Mouse (Mus musculus): Measurements from ENCODE around the gene Pafah1b3. TPM values are rescaled to one million over a fixed set of nuclear protein-coding genes. Genes with fewer than 3 reads are reported as not detected.

Gene Pafah1b3
- polyA plus RNA-seq, 1 experiment, result 37.1 TPM

- no peak for TF ChIP-seq CTCF (IDR thresholded peaks at IDR 0.05; ENCODE audit: control insufficient read depth, insufficient read depth, insufficient replicate concordance, low read depth, low read length)
- TF ChIP-seq POLR2A (IDR thresholded peaks at IDR 0.05; ENCODE audit: control insufficient read depth, low read depth, low read length), result no peak
- H3K36me3 ChIP-seq (ENCODE audit: control insufficient read depth, insufficient read depth, low read length), result no peaks in the 10 kb centered on the region
- H3K27ac ChIP-seq (ENCODE audit: control insufficient read depth, insufficient read depth, low read depth, low read length), result no peak overlapping the region
- H3K27me3 ChIP-seq (ENCODE audit: control insufficient read depth, insufficient read depth, low read length), result no peaks in the 10 kb centered on the region
- peaks cover 14% of the 10 kb centered on the region for H3K4me1 ChIP-seq (ENCODE audit: control insufficient read depth, insufficient read depth, low read length)
- H3K4me3 ChIP-seq (ENCODE audit: control insufficient read depth, low read depth, low read length), result no peak overlapping the region
These were observed 33.6 kb downstream of the Pafah1b3 start for GRCm38 (mm10) chr7:25263968-25264870.

- Histone ChIP-seq H3K4me3 (ENCODE audit: control insufficient read depth, low read depth, low read length) (no peak overlapping the region), H3K27ac (ENCODE audit: control insufficient read depth, insufficient read depth, low read depth, low read length) (no peak overlapping the region), H3K27me3 (ENCODE audit: control insufficient read depth, insufficient read depth, low read length) (no peaks in the 10 kb centered on the region), H3K36me3 (ENCODE audit: control insufficient read depth, insufficient read depth, low read length) (no peaks in the 10 kb centered on the region), H3K4me1 (ENCODE audit: control insufficient read depth, insufficient read depth, low read length) (peaks cover 3% of the 10 kb centered on the region)
- TF ChIP-seq POLR2A (IDR thresholded peaks at IDR 0.05; ENCODE audit: control insufficient read depth, low read depth, low read length) (no peak), CTCF (IDR thresholded peaks at IDR 0.05; ENCODE audit: control insufficient read depth, insufficient read depth, insufficient replicate concordance, low read depth, low read length) (no peak)
These were observed 35.9 kb downstream of the Pafah1b3 start for GRCm38 (mm10) chr7:25261896-25262295.

- Histone ChIP-seq H3K27ac (ENCODE audit: control insufficient read depth, insufficient read depth, low read depth, low read length) (no peak overlapping the region; the same call in 1 of the 2 replicates), H3K36me3 (ENCODE audit: control insufficient read depth, insufficient read depth, low read length) (no peaks in the 10 kb centered on the region), H3K4me1 (ENCODE audit: control insufficient read depth, insufficient read depth, low read length) (peaks cover 23% of the 10 kb centered on the region), H3K4me3 (ENCODE audit: control insufficient read depth, low read depth, low read length) (peak overlapping the region; percentile 72), H3K27me3 (ENCODE audit: control insufficient read depth, insufficient read depth, low read length) (no peaks in the 10 kb centered on the region)
- TF ChIP-seq CTCF (IDR thresholded peaks at IDR 0.05; ENCODE audit: control insufficient read depth, insufficient read depth, insufficient replicate concordance, low read depth, low read length), result no peak
- no peak for TF ChIP-seq POLR2A (IDR thresholded peaks at IDR 0.05; ENCODE audit: control insufficient read depth, low read depth, low read length)
These were observed 46.0 kb downstream of the Pafah1b3 start for GRCm38 (mm10) chr7:25251822-25252221.

GRCm38 (mm10) chr7:25251071-25251791 is 46.6 kb downstream of the Pafah1b3 start:
- peak overlapping the region; percentile 72 for H3K4me3 ChIP-seq (ENCODE audit: control insufficient read depth, low read depth, low read length)
- H3K36me3 ChIP-seq (ENCODE audit: control insufficient read depth, insufficient read depth, low read length), result no peaks in the 10 kb centered on the region
- peak overlapping the region; percentile 64 for H3K27ac ChIP-seq (ENCODE audit: control insufficient read depth, insufficient read depth, low read depth, low read length)
- H3K4me1 ChIP-seq (ENCODE audit: control insufficient read depth, insufficient read depth, low read length), result peaks cover 29% of the 10 kb centered on the region
- H3K27me3 ChIP-seq (ENCODE audit: control insufficient read depth, insufficient read depth, low read length), result no peaks in the 10 kb centered on the region
- TF ChIP-seq CTCF (IDR thresholded peaks at IDR 0.05; ENCODE audit: control insufficient read depth, insufficient read depth, insufficient replicate concordance, low read depth, low read length), result no peak
- TF ChIP-seq POLR2A (IDR thresholded peaks at IDR 0.05; ENCODE audit: control insufficient read depth, low read depth, low read length), result no peak

- Histone ChIP-seq H3K27ac (ENCODE audit: control insufficient read depth, insufficient read depth, low read depth, low read length) (peak within 1 kb of the TSS; percentile 77), H3K4me3 (ENCODE audit: control insufficient read depth, low read depth, low read length) (peak within 1 kb of the TSS; percentile 96), H3K4me1 (ENCODE audit: control insufficient read depth, insufficient read depth, low read length) (peaks cover 29% of the 10 kb centered on the region), H3K36me3 (ENCODE audit: control insufficient read depth, insufficient read depth, low read length) (no peaks in the 10 kb centered on the region), H3K27me3 (ENCODE audit: control insufficient read depth, insufficient read depth, low read length) (no peaks in the 10 kb centered on the region)
- TF ChIP-seq CTCF (IDR thresholded peaks at IDR 0.05; ENCODE audit: control insufficient read depth, insufficient read depth, insufficient replicate concordance, low read depth, low read length), result no peak
- TF ChIP-seq POLR2A (IDR thresholded peaks at IDR 0.05; ENCODE audit: control insufficient read depth, low read depth, low read length), result peak; percentile 51
These were observed 47.4 kb downstream of the Pafah1b3 start, which contains the start of gene Erf for GRCm38 (mm10) chr7:25250141-25250972. Gene Erf (minus strand): TSS chr7:25250761.

- H3K4me3 ChIP-seq (ENCODE audit: control insufficient read depth, low read depth, low read length), result peak overlapping the region; percentile 96
- no peaks in the 10 kb centered on the region for H3K36me3 ChIP-seq (ENCODE audit: control insufficient read depth, insufficient read depth, low read length)
- peak overlapping the region; percentile 81 for H3K27ac ChIP-seq (ENCODE audit: control insufficient read depth, insufficient read depth, low read depth, low read length)
- no peak for TF ChIP-seq POLR2A (IDR thresholded peaks at IDR 0.05; ENCODE audit: control insufficient read depth, low read depth, low read length)
- TF ChIP-seq CTCF (IDR thresholded peaks at IDR 0.05; ENCODE audit: control insufficient read depth, insufficient read depth, insufficient replicate concordance, low read depth, low read length), result no peak
- peaks cover 29% of the 10 kb centered on the region for H3K4me1 ChIP-seq (ENCODE audit: control insufficient read depth, insufficient read depth, low read length)
- no peaks in the 10 kb centered on the region for H3K27me3 ChIP-seq (ENCODE audit: control insufficient read depth, insufficient read depth, low read length)
These were observed 48.3 kb downstream of the Pafah1b3 start for GRCm38 (mm10) chr7:25249314-25250140.

Measured in testis, adult 2 months (tissue).